Mouse (Mus musculus) hindbrain, postnatal 0 days (tissue): ENCODE data around the gene Itga6. TPM values are rescaled to one million over a fixed set of nuclear protein-coding genes. Genes with fewer than 3 reads are reported as not detected.

ENCODE experiments used
- ATAC-seq: fragments of 200-750 bp; cut with Nextera tagmentation; 2 replicates; pipeline ENCODE4 v1.8.0; 2017; ENCODE audit warnings: mild to moderate bottlenecking, moderate TSS enrichment, moderate library complexity
- DNase-seq: peaks from one replicate; pipeline ENCODE4 v3.0.0-alpha.2; 2015; ENCODE audit warnings: low spot score
- H3K27ac ChIP-seq: fragments of 300-500 bp; sonication (generic); 2 replicates; pipeline ENCODE4 v1.5.1; 2014; ENCODE audit warnings: mild to moderate bottlenecking
- H3K27me3 ChIP-seq: fragments of 300-500 bp; sonication (generic); 2 replicates; pipeline ENCODE4 v1.6.1; 2014; ENCODE audit warnings: low read length, mixed read lengths; ENCODE audit not compliant: insufficient read depth
- H3K36me3 ChIP-seq: fragments of 300-500 bp; sonication (generic); 2 replicates; pipeline ENCODE4 v1.6.1; 2014; ENCODE audit warnings: low read length, mixed read lengths; ENCODE audit not compliant: insufficient read depth
- H3K4me1 ChIP-seq: fragments of 300-500 bp; sonication (generic); 2 replicates; pipeline ENCODE4 v1.6.1; 2014; ENCODE audit warnings: antibody characterized with exemption, low read length, mixed read lengths; ENCODE audit not compliant: insufficient read depth
- H3K4me2 ChIP-seq: fragments of 300-500 bp; sonication (generic); 2 replicates; pipeline ENCODE4 v1.6.1; 2014; ENCODE audit warnings: low read depth, mild to moderate bottlenecking, low read length, moderate library complexity, mixed read lengths
- H3K4me3 ChIP-seq: fragments of 300-500 bp; sonication (generic); 2 replicates; pipeline ENCODE4 v1.5.1; 2014; ENCODE audit warnings: low read length
- H3K9ac ChIP-seq: fragments of 300-500 bp; sonication (generic); replicated peaks from 2 replicates; pipeline ENCODE4 v1.6.1; 2014; ENCODE audit warnings: mild to moderate bottlenecking, low read length, moderate library complexity, mixed read lengths
- H3K9me3 ChIP-seq: fragments of 300-500 bp; sonication (generic); 2 replicates; pipeline ENCODE4 v1.6.1; 2016; ENCODE audit warnings: low read length, mixed read lengths
- CTCF ChIP-seq: IDR thresholded peaks from 2 replicates; pipeline ENCODE4 v1.5.1; 2016; ENCODE audit warnings: antibody characterized with exemption, control low read depth, low read depth
- WGBS: fragments of 180-500 bp; shearing (Covaris S2); extraction: QIAGEN DNeasy Blood & Tissue Kit; methylation state at CpG from one replicate; pipeline ENCODE4 v1.1.7; 2014; 5-methylcytosine and 5-hydroxymethylcytosine counted together
- polyA plus RNA-seq: library from polyadenylated mRNA; unstranded; fragments of >200 nt; fragmentation: Nextera tagmentation; extraction: Ambion mirVana; gene quantifications from 2 replicates; pipeline ENCODE4 v1.2.1, GENCODE M21; 2015
- total RNA-seq: library from RNA; depleted of rRNA; stranded (reverse); fragments of >200 nt; gene quantifications from 2 replicates; pipeline ENCODE4 v1.2.3, GENCODE M21; 2014

Itga6 gene
- total and polyA plus RNA-seq, 2 experiments from 2014 or later = 20.0 to 46.7 TPM

- peak; percentile 80 for TF ChIP-seq CTCF
- peak; percentile 86 for DNase-seq
Observed at GRCm38 (mm10) chr2:71816391-71817041, 71.1 kb downstream of the Itga6 start.

GRCm38 (mm10) chr2:71824146-71824545, 78.7 kb downstream of the Itga6 start:
- no peak for TF ChIP-seq CTCF
- H3K27me3 ChIP-seq = no peaks in the 10 kb centered on the region
- H3K9me3 ChIP-seq = no peaks in the 10 kb centered on the region
- no peak overlapping the region for H3K27ac ChIP-seq
- no peak overlapping the region for H3K4me2 ChIP-seq
- no peak overlapping the region for H3K9ac ChIP-seq
- H3K4me1 ChIP-seq = no peaks in the 10 kb centered on the region
- DNase-seq (no peak), ATAC-seq (no peak)
- H3K4me3 ChIP-seq = no peak overlapping the region
- H3K36me3 ChIP-seq = no peaks in the 10 kb centered on the region
- WGBS = 49% methylated on average over 13 of the region's 13 CpGs

More at GRCm38 (mm10) chr2:71816391-71817041, 71.1 kb downstream of the Itga6 start:
- H3K4me3 ChIP-seq = no peak overlapping the region
- ATAC-seq = no peak
- H3K9ac ChIP-seq = no peak overlapping the region
- no peak overlapping the region for H3K27ac ChIP-seq
- no peaks in the 10 kb centered on the region for H3K9me3 ChIP-seq
- 35% methylated on average over 14 of the region's 14 CpGs for WGBS
- H3K4me2 ChIP-seq = no peak overlapping the region
- no peaks in the 10 kb centered on the region for H3K27me3 ChIP-seq
- no peaks in the 10 kb centered on the region for H3K36me3 ChIP-seq
- H3K4me1 ChIP-seq = peaks cover 7% of the 10 kb centered on the region; the same call in 1 of the 2 replicates

- Histone ChIP-seq H3K4me1 (no peaks in the 10 kb centered on the region), H3K9me3 (no peaks in the 10 kb centered on the region), H3K36me3 (no peaks in the 10 kb centered on the region), H3K4me2 (no peak overlapping the region), H3K4me3 (no peak overlapping the region), H3K27me3 (no peaks in the 10 kb centered on the region), H3K27ac (no peak overlapping the region), H3K9ac (no peak overlapping the region)
- 83% methylated on average over 13 of the region's 13 CpGs for WGBS
- DNase-seq = no peak
- ATAC-seq = no peak
- TF ChIP-seq CTCF = no peak
Observed at GRCm38 (mm10) chr2:71827711-71828110, 82.3 kb downstream of the Itga6 start.

GRCm38 (mm10) chr2:71828928-71829327, 83.5 kb downstream of the Itga6 start:
- DNase-seq = no peak
- Histone ChIP-seq H3K4me2 (no peak overlapping the region), H3K9me3 (no peaks in the 10 kb centered on the region), H3K4me1 (no peaks in the 10 kb centered on the region), H3K4me3 (no peak overlapping the region), H3K27me3 (no peaks in the 10 kb centered on the region), H3K27ac (no peak overlapping the region), H3K9ac (no peak overlapping the region), H3K36me3 (no peaks in the 10 kb centered on the region)
- 60% methylated on average over 11 of the region's 11 CpGs for WGBS
- no peak for ATAC-seq
- TF ChIP-seq CTCF = no peak

- Histone ChIP-seq H3K4me2 (no peak overlapping the region), H3K36me3 (no peaks in the 10 kb centered on the region), H3K27ac (no peak overlapping the region), H3K9me3 (no peaks in the 10 kb centered on the region), H3K4me3 (no peak overlapping the region), H3K4me1 (no peaks in the 10 kb centered on the region), H3K9ac (no peak overlapping the region), H3K27me3 (no peaks in the 10 kb centered on the region)
- ATAC-seq = no peak
- WGBS = 89% methylated on average over 6 of the region's 6 CpGs
- DNase-seq = no peak
- no peak for TF ChIP-seq CTCF
Observed at GRCm38 (mm10) chr2:71833626-71834025, 88.2 kb downstream of the Itga6 start.

GRCm38 (mm10) chr2:71834371-71834770, 89.0 kb downstream of the Itga6 start:
- H3K27me3 ChIP-seq = no peaks in the 10 kb centered on the region
- H3K9me3 ChIP-seq = no peaks in the 10 kb centered on the region
- WGBS = 80% methylated on average over 7 of the region's 7 CpGs
- TF ChIP-seq CTCF = no peak
- no peaks in the 10 kb centered on the region for H3K36me3 ChIP-seq
- H3K9ac ChIP-seq = no peak overlapping the region
- H3K27ac ChIP-seq = no peak overlapping the region
- no peak overlapping the region for H3K4me3 ChIP-seq
- ATAC-seq (no peak), DNase-seq (no peak)
- no peaks in the 10 kb centered on the region for H3K4me1 ChIP-seq
- no peak overlapping the region for H3K4me2 ChIP-seq

- no peak for ATAC-seq
- Histone ChIP-seq H3K36me3 (no peaks in the 10 kb centered on the region; the same call in 1 of the 2 replicates), H3K27ac (no peak overlapping the region), H3K9ac (no peak overlapping the region), H3K4me1 (no peaks in the 10 kb centered on the region), H3K27me3 (no peaks in the 10 kb centered on the region), H3K9me3 (no peaks in the 10 kb centered on the region), H3K4me3 (no peak overlapping the region), H3K4me2 (no peak overlapping the region)
- no peak for TF ChIP-seq CTCF
- WGBS = 92% methylated on average over 8 of the region's 8 CpGs
- no peak for DNase-seq
Observed at GRCm38 (mm10) chr2:71835556-71835955, 90.1 kb downstream of the Itga6 start.
